Mouse (Mus musculus): ENCODE measurements around the gene Col6a5.

GRCm38 (mm10) chr9:105878365-105879108, 81.9 kb downstream of the Col6a5 start:
- TF ChIP-seq CTCF (IDR thresholded peaks at IDR 0.05; ENCODE audit: borderline replicate concordance, insufficient read depth, low read depth, low read length) (no peak), POLR2A (IDR thresholded peaks at IDR 0.05; ENCODE audit: borderline replicate concordance, insufficient read depth, low read length) (no peak)
